Mouse (Mus musculus): Measurements from ENCODE around the gene Spats1. TPM values are rescaled to one million over a fixed set of nuclear protein-coding genes. Genes with fewer than 3 reads are reported as not detected.
"Not testable (repeated sequence)": the region's sequence is repeated elsewhere in the genome, so short reads cannot be mapped to it uniquely, and the experiment has no call there.

Gene Spats1
- total RNA-seq, 2 experiments from 2014 or later = 4.8 TPM

DNA sequence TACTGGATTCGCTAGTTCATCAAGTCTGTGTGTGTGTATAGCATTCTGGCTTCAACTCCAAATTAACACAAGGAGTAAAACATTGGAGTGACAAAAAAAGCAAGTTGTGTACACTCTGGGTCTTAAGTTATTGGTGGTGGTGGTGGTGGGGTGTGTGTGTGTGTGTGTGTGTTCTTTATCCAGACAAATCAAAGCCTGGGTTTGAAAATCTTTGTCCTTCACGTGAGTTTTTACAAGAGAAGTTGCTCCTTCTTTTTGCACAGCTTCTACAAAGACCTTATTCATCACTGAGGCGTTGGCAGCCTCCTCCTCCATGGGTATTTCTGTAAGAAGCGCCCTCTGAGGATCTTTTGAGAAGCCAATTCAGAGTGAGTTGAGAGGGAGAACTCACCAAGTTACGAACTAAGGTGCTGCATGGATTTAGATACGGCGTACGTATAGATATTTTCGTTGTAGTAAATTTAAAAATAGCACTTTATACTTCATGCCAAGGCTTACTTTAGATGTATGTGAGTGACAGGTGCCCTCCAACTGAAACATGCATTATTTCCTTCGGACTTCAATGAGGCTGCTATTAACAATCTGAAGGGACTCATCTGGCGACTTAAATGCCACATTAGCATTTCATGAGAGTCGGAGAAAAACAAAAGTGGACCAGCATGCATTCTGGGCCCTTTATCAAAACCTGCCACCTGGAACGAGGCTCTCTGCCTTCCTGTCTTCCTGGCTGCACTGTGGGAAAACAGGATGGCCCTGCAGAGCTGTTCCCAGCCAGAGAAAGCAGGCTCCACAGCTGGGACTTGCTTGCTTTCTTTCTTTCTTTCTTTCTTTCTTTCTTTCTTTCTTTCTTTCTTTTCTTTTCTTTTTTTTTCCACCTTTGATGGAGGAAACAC, 18.7 kb downstream of the Spats1 start:
- no peak for DNase-seq (ENCODE audit: low spot score in 2 of 2)
- H3K27ac ChIP-seq = no peak overlapping the region
- H3K4me3 ChIP-seq = no peak overlapping the region
- no peak for TF ChIP-seq CTCF (conservative IDR thresholded peaks at IDR 0.05)

DNA sequence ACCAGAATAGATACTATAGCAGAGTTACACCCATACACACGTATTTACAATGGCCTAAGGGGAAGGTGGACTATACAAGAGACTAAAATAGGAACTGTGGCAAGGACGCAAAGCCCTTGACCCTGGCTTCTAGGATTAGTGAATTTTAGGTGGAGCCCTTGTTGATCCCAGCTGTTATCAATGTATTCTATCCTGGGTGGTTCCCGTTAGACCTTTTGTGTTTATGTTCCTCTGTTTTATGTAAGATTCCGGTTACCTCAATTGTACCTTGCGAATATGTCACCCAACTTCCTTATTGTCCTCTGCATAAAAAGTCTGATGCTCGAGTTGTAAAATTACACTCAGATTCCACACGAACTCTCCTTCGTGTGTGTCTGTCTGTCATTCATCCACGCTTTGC, 19.4 kb downstream of the Spats1 start:
- H3K27ac ChIP-seq; H3K4me3 ChIP-seq; DNase-seq (ENCODE audit: low spot score in 2 of 2): not testable (repeated sequence)

DNA sequence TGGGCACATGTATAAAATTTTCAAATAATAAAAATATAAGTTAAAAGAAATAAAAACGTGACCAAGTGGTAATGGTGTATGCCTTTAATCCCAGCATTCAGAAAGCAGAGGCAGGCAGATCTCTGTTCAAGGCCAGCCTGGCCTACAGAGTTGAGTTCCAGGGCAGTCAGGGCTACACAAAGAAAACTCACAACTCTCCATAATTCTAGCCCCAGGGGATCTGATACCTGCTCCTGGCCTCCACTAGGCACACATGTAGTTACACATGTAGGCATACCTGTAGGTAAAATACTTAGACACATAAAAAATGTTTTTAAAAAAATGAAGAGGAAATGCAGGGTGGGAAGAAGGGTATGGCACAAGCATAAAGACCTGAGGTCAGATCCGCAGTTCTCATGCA, 20.4 kb downstream of the Spats1 start:
- Histone ChIP-seq H3K4me3 (no peak overlapping the region), H3K27ac (no peak overlapping the region)
- no peak for TF ChIP-seq CTCF (conservative IDR thresholded peaks at IDR 0.05)
- DNase-seq (ENCODE audit: low spot score in 2 of 2) = no peak

DNA sequence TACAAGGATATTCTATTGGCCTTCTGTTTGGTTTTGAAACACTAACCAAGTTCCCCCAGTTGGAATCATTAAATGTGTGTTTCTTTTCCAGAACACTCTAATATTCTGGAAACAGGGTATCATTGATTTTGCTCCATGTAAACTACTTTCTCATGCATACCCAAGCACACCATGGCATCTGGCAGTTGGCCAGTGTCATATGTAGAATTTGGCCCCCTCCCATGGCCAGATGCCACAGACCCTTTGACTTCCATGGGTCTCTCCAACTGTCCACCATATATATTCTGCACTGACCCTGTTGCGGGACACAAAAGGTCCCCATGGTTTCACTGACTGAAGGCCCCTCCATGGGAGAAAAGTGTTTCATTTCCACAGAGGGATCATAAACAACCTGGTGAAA, 22.9 kb downstream of the Spats1 start:
- TF ChIP-seq CTCF (conservative IDR thresholded peaks at IDR 0.05) = no peak
- H3K27ac ChIP-seq = no peak overlapping the region
- no peak for DNase-seq (ENCODE audit: low spot score in 2 of 2)
- H3K4me3 ChIP-seq = no peak overlapping the region

DNA sequence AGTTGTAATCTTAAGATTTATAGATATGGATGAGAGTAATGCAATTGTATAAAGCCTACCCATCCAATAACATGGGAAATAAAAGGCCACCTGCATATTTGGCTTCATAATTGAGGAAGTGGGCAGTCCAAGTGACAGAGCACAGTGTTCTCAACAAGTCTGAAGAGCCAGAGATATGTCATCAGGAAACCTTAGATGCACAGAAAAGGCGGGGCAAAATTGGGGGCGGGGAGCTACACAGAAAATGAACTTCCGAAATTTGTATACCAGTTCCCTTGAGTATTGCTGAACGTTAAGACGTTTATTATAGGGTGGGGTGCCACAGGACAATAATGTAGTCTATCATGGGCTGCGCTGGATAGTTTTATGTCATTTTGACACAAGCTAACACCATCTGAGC, 25.1 kb downstream of the Spats1 start:
- no peak for TF ChIP-seq CTCF (conservative IDR thresholded peaks at IDR 0.05)
- no peak overlapping the region for H3K27ac ChIP-seq
- no peak for DNase-seq (ENCODE audit: low spot score in 2 of 2)
- H3K4me3 ChIP-seq = no peak overlapping the region

DNA sequence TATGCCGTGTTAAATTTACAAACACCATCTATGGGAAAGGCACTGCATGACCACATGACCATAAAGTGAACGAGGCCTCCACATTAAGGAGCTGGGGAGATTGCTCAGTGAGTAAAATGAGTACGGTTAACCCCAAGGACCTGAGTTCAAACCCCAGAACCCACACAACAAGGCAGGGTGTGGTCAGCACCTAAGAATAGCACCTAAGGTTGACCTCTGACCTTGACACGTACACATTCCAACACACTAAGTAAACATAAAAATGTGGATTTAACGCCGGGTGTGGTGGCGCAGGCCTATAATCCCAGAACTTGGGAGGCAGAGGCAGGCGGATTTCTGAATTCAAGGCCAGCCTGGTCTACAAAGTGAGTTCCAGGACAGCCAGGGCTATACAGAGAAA, 25.6 kb downstream of the Spats1 start:
- Histone ChIP-seq H3K4me3 (no peak overlapping the region), H3K27ac (no peak overlapping the region)
- no peak for DNase-seq (ENCODE audit: low spot score in 2 of 2)
- TF ChIP-seq CTCF (conservative IDR thresholded peaks at IDR 0.05) = no peak

DNA sequence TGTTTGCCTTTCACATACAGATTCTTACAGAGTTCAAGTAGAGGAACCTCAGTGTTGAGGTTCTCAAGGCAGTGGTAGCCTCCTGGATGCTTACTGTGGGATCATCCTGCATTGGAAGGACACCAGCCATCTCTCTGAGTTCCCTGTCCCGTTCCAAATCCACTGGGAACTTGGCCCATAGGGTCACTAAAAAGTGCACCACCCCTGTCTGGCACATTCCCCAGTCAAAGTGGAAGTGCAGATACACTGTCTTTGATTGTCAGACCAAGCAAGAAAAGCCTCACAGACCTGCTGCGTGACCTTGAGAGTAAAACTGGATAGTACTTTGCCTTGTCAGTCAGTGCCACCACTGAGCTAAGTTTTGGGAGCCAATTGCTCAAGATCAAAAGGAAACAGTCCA, 28.2 kb downstream of the Spats1 start:
- H3K27ac ChIP-seq = no peak overlapping the region
- TF ChIP-seq CTCF (conservative IDR thresholded peaks at IDR 0.05) = no peak
- DNase-seq (ENCODE audit: low spot score in 2 of 2) = no peak
- no peak overlapping the region for H3K4me3 ChIP-seq

DNA sequence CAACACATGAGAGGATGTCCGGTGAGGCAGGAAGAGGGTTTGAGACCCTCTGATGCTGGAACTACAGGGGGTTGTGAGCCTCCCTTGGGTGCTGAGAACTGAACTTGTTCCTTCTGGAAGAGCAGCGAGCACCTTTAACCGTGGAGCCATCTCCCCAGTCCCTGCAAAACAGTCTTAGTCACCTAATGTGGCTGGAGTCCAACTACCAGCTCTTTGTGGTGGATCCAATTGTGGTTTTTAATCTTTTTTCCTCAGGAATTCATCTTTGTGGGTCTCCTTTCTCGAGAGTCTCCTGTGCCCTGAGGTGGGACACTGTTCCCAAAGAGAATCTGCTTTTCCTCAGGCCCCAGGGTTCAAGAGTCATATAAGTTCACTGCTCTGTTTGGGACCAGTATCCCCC, 29.3 kb downstream of the Spats1 start:
- DNase-seq (ENCODE audit: low spot score in 2 of 2) = no peak
- no peak for TF ChIP-seq CTCF (conservative IDR thresholded peaks at IDR 0.05)
- no peak overlapping the region for H3K27ac ChIP-seq
- no peak overlapping the region for H3K4me3 ChIP-seq

DNA sequence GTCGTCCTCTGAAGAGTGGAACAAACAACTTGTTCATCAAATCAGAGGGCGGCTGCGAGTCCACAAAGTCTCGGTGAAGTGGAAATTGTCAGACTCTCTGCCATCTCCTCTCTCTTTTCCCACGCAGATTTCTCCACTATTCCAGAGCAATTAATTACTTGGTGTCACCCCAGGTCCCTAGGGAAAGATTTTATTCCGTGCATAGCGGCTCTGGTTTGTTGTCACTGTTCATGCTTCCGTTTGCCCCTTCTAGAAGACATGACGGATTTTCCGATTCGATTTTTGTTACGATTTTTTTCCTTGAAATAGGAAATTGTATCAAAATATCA, 41.0 kb downstream of the Spats1 start:
- Histone ChIP-seq H3K27ac (peak overlapping the region; percentile 95), H3K4me3 (peak overlapping the region; percentile 84)
- TF ChIP-seq CTCF (conservative IDR thresholded peaks at IDR 0.05) = no peak
- DNase-seq (ENCODE audit: low spot score in 2 of 2) = no peak

DNA sequence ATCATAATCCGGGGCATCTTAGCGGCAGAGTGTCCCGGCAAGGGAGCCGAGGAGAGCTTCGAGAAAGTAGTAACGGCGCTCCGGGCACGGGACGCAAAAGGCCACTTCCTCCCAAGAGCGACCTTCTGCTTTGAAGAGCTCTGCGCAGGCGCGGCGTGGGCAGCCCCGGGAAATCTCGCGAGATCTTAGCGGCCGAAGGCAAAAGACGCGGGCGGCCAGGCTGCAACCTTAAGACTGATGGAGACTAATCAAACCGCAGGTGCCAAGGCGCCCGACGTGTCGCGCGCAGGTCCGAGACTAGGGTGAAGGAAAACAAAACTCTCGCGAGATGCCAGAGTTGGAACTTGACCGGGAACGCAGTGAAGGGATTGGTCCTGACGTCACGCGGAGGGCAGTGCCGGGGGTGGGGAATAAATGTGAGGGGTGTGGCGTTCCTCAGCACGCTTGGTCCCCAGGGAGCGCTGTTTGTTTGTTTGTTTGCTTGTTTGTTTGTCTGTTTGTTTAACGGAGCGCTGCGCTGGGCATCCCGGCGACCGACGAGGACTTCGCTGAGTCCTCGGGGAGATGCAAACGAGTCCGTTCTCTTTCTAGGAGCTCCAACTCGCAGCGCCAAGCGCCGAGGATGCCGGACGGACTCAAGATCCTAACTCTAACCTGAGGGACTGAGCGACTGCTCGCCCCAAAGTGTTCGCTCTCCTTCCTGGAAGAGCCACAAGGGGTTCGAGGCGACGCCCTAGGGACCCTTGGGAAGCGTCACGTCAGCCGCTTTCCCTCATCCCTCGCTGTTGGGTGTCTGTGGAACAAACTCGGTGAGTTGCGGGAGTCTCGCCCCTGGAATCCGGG, 41.6 kb downstream of the Spats1 start, which contains the start of gene Cdc5l:
TSS of gene Cdc5l (minus strand) at position 319 of the 843 bp plus-strand sequence.
- TF ChIP-seq CTCF (conservative IDR thresholded peaks at IDR 0.05) = peak; percentile 52
- DNase-seq (ENCODE audit: low spot score in 2 of 2) = peak; percentile 96 to 97
- peak within 1 kb of the TSS; percentile 84 for H3K4me3 ChIP-seq
- H3K27ac ChIP-seq = peak within 1 kb of the TSS; percentile 95

DNA sequence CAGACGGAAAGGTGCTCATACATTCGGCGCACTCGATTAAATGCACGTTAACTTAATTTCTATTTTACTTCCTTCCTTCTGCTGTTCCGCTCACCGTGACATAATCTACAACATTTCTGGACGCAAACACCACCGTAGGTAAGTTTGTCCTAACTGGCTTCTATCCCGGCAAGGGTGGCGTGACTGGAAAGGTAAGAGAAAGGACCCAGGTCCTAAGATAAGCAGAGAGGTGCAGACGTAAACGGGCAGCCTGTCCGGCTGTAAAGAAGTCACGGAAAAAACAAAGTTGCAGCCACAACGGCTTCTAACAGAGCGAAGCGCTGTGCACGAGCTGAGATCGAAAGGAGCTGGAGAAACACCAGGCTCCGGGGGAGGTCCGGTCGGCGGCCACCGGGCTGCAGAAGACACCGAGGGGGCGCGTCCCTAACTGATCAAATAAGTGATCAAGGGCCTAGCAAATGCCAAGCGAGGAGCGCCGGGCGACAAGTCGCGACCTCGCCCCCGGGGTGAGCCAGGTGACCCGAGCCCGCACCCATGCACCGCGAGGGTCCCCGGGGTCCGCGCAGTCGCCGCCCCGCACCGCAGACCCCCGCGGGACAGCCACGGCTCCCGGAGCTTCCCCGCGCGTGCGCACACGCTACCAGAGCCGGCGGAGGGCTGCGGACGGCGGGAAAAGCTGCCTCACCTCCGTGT, 42.4 kb downstream of the Spats1 start:
- H3K4me3 ChIP-seq = peak overlapping the region; percentile 84
- no peak for DNase-seq (ENCODE audit: low spot score in 2 of 2)
- peak overlapping the region; percentile 95 for H3K27ac ChIP-seq
- no peak for TF ChIP-seq CTCF (conservative IDR thresholded peaks at IDR 0.05)

DNA sequence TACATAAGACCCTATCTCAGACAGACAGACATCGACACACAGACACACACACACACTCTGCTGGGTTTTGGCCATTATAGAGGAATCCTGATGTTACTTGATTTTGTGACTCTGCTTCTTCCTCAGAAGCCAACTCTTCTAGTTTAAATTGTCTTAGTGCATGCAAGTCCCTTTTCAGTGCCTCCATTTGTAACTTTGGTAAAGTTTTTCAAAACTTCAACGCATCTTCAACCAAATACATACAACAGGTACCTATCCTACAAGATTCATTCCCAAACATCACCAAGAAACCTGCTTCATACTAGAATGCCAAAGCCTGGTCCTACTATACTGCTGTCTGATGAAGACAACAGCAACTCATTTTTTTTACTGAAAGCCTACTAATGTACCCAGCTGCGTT, 43.2 kb downstream of the Spats1 start:
- H3K4me3 ChIP-seq = peak overlapping the region; percentile 84
- H3K27ac ChIP-seq = no peak overlapping the region
- TF ChIP-seq CTCF (conservative IDR thresholded peaks at IDR 0.05) = no peak

DNA sequence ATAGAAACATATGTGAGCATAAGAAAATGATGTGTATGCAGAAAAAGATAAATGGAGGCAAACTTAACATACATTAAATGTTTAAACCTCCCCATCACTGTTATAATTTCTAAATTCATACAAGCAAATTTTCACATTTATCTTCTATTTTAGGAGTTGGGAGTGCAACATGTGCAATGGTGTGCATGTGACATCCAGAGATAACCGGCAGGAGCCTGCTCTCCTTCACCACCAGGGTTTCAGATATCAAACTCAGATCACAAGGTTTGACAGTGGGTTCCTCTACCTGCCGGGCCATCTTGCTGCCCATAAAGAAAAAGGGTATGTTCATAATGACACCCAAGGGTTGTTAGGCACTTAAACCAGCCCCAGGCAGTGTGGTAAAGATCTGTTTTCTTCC, 57.8 kb downstream of the Spats1 start:
- TF ChIP-seq CTCF (conservative IDR thresholded peaks at IDR 0.05) = no peak; the same call in 1 of the 2 replicates
- Histone ChIP-seq H3K27ac (no peak overlapping the region), H3K4me3 (no peak overlapping the region)
- DNase-seq (ENCODE audit: low spot score in 2 of 2) = no peak

More for the DNA sequence above, 43.2 kb downstream of the Spats1 start:
- DNase-seq (ENCODE audit: low spot score in 2 of 2) = no peak

DNA sequence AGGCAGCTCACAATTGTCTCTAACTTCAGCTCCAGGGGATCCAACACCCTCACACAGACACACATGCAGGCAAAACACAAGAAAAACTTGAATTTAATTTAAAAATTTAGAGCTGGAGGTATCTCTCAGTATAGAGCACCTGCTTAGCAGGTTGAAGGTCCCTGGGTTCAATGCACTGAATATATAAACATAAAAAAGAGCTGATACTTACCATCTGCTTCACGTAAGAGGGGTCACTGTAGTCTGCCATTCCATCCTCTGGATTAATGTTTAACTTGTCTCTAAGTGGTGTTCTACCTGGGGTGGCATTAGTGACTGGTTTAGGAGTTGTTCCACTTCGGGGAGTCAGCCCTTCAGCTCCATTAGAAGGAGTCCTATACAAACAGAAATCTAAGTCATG, 63.6 kb downstream of the Spats1 start:
- H3K4me3 ChIP-seq; H3K27ac ChIP-seq; DNase-seq (ENCODE audit: low spot score in 2 of 2): not testable (repeated sequence)
